Mouse (Mus musculus) heart, postnatal 0 days (tissue): ENCODE results near the gene Rdh16f2.

ENCODE experiments used
- CTCF ChIP-seq: IDR thresholded peaks from 2 replicates; pipeline ENCODE4 v1.5.1; 2016; ENCODE audit warnings: antibody characterized with exemption, control low read depth, low read depth
- EP300 ChIP-seq: IDR thresholded peaks from 2 replicates; pipeline ENCODE4 v1.6.1; 2016; ENCODE audit warnings: antibody characterized with exemption, low read depth

DNA sequence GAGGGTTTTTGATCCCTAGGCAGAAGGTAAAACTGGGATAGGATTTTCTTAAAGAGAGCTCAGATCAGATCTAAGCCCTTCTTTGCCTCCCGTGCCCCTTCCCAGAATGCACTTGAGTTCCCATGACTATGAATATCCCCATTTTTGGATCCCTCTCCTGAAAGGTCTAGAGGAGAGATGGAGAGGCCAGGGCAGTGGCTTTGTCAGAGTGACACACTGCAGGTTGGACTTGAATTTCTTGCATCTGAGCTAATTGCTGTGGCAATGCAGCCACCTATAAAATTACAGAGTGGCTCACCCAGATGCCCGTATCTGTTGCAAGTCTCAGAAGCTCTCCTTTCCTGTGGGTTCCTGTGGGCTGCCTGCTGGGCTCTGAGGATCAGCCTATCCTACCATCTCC, 31.9 kb downstream of the Rdh16f2 start, which contains the start of gene Sdr9c7:
- no peak for TF ChIP-seq CTCF
- TF ChIP-seq EP300, result no peak
